Mouse (Mus musculus): ENCODE data around the gene Fam160a2.

- no peak for TF ChIP-seq EP300 (IDR thresholded peaks at IDR 0.05; ENCODE audit: low read depth in 1 of 2, low read length in 2 of 2)
- no peak for TF ChIP-seq CTCF (IDR thresholded peaks at IDR 0.05 in 2 of 3, conservative IDR thresholded peaks at IDR 0.05 in 1 of 3; ENCODE audit: control insufficient read depth in 1 of 3, insufficient read depth in 1 of 3, low read depth in 2 of 3, low read length in 3 of 3, poor library complexity in 1 of 3, severe bottlenecking in 1 of 3)
- no peak for TF ChIP-seq POLR2AphosphoS2 (IDR thresholded peaks at IDR 0.05; ENCODE audit: low read length)
- TF ChIP-seq ETS1 (IDR thresholded peaks at IDR 0.05; ENCODE audit: low read depth, low read length) = no peak
- TF ChIP-seq TAL1 (IDR thresholded peaks at IDR 0.05; ENCODE audit: low read length) = no peak
- TF ChIP-seq POLR2A (IDR thresholded peaks at IDR 0.05; ENCODE audit: control insufficient read depth in 1 of 2, insufficient read depth in 1 of 2, low read depth in 1 of 2, low read length in 2 of 2, poor library complexity in 1 of 2) = no peak
- TF ChIP-seq NRF1 (IDR thresholded peaks at IDR 0.05; ENCODE audit: insufficient read depth, low read depth, low read length, poor library complexity, severe bottlenecking) = no peak
Measured at GRCm38 (mm10) chr7:105367930-105368329, 31.9 kb downstream of the Fam160a2 start, which contains the start of gene Olfr692.

All from MEL (cell line).